Mouse (Mus musculus) hindbrain, embryonic 12.5 days (tissue): ENCODE measurements around the gene Acot12. TPM values are rescaled to one million over a fixed set of nuclear protein-coding genes. Genes with fewer than 3 reads are reported as not detected.
A peak's percentile ranks its signal among the peaks of the same experiment; 100 is the strongest.
"Not testable (repeated sequence)": the region's sequence is repeated elsewhere in the genome, so short reads cannot be mapped to it uniquely, and the experiment has no call there.

Experiments used
- ATAC-seq: fragments of 200-750 bp; cut with Nextera tagmentation; 2 replicates; pipeline ENCODE4 v1.8.0; 2017; ENCODE audit warnings: moderate TSS enrichment; ENCODE audit not compliant: low FRiP score
- H3K27ac ChIP-seq: fragments of 300-500 bp; sonication (generic); 2 replicates; pipeline ENCODE4 v1.5.1; 2016; ENCODE audit warnings: mild to moderate bottlenecking
- H3K27me3 ChIP-seq: fragments of 300-500 bp; sonication (generic); 2 replicates; pipeline ENCODE4 v1.6.1; 2016; ENCODE audit warnings: mild to moderate bottlenecking
- H3K36me3 ChIP-seq: fragments of 300-500 bp; sonication (generic); 2 replicates; pipeline ENCODE4 v1.6.1; 2016; ENCODE audit warnings: mild to moderate bottlenecking
- H3K4me1 ChIP-seq: fragments of 300-500 bp; sonication (generic); 2 replicates; pipeline ENCODE4 v1.6.1; 2016
- H3K4me2 ChIP-seq: fragments of 300-500 bp; sonication (generic); replicated peaks from 2 replicates; pipeline ENCODE4 v1.6.1; 2016; ENCODE audit warnings: mild to moderate bottlenecking
- H3K4me3 ChIP-seq: fragments of 300-500 bp; sonication (generic); 2 replicates; pipeline ENCODE4 v1.5.1; 2016; ENCODE audit warnings: mild to moderate bottlenecking
- H3K9ac ChIP-seq: fragments of 300-500 bp; sonication (generic); 2 replicates; pipeline ENCODE4 v1.6.1; 2016; ENCODE audit warnings: mild to moderate bottlenecking, moderate library complexity
- H3K9me3 ChIP-seq: fragments of 300-500 bp; sonication (generic); replicated peaks from 2 replicates; pipeline ENCODE4 v1.6.1; 2016; ENCODE audit warnings: mild to moderate bottlenecking
- WGBS: fragments of 180-500 bp; shearing (Covaris S2); methylation state at CpG from one replicate; pipeline ENCODE4 v1.1.7; 2016; 5-methylcytosine and 5-hydroxymethylcytosine counted together
- polyA plus RNA-seq: library from polyadenylated mRNA; unstranded; fragments of >200 nt; fragmentation: Nextera tagmentation; extraction: Ambion mirVana; gene quantifications from 2 replicates; pipeline ENCODE4 v1.2.1, GENCODE M21; 2016

Gene Acot12
- polyA plus RNA-seq, 1 experiment from 2014 or later, result not detected

DNA sequence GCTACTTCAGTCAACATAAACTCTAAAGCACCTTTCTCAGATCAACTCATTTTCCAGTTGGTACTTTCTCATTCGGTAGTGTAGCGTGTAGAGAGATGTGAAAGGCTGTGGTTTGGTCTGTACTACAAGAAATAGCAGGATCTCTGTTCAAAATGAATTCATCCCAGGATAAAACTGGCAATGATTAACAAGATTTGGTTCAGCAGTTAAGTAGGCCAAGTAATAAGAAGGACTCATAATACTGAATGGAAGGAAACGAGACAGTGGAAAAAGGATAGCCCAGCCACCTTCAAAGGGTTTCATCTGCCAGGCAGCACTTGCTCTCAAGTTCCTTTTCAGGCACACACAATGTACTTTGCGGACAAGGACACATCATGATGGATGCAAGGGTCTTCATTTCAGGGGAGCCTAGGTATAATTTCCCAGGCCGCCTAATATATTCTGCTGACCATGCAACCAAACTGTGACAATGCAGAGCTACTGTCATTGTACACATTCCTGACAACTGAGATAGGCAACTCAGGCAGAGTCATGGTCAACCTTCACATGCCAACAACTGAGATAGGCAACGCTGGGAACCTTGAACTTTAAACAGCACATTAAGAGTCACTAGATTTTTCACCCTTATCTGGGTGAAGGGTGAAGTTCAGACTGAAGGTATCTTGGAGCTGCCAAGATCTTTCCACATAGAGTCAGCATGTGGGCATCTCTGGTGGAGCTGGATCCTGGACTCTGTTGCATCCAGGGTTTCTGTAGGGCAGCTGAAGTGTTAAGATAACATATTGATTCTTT lies 20.5 kb downstream of the Acot12 start:
- WGBS, result 95% methylated on average over 6 of the region's 6 CpGs

DNA sequence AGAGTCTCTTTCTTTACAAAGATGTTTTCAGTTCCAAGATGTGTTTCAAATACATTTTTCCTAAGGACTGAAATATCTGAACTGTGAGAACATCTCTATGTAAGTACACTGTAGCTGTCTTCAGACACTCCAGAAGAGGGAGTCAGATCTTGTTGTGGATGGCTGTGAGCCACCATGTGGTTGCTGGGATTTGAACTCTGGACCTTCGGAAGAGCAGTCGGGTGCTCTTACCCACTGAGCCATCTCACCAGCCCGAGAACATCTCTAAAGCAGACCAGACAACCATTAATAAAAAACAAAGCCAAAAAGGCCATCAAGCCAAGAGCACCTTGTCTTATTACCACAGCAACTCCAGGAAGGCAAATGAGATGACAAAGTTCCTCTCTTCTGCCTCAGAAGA lies 22.3 kb downstream of the Acot12 start:
- H3K4me2 ChIP-seq, H3K4me3 ChIP-seq, H3K27me3 ChIP-seq, H3K36me3 ChIP-seq, H3K9ac ChIP-seq, ATAC-seq, H3K9me3 ChIP-seq, H3K4me1 ChIP-seq, H3K27ac ChIP-seq: not testable (repeated sequence)
- WGBS, result 92% methylated on average over 3 of the region's 3 CpGs

More for the DNA sequence above, 20.5 kb downstream of the Acot12 start:
- Histone ChIP-seq H3K27ac (no peak overlapping the region), H3K4me2 (no peak overlapping the region), H3K4me3 (no peak overlapping the region), H3K9ac (no peak overlapping the region), H3K4me1 (no peaks in the 10 kb centered on the region), H3K36me3 (no peaks in the 10 kb centered on the region), H3K9me3 (no peaks in the 10 kb centered on the region), H3K27me3 (no peaks in the 10 kb centered on the region)
- no peak for ATAC-seq

DNA sequence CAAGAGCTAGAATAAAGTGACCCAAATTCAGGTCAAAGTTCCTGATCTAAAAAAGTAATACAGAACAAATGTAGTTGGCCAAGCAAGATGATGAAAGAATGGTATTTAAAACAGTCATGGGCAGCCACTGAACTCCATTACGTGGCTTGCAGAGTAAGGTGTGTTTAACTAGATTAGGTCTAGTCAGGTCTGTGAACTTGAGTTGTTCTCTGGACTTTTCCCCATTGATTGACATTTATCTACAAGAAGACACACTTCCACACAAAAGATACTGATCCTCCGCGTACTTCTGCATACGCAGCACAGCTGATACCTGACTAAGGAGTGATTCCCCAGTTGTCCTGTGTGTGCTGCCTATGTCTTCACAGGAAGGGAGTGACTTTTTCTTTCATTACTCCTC lies 24.3 kb downstream of the Acot12 start:
- no peak for ATAC-seq
- WGBS, result 97% methylated on average over 4 of the region's 4 CpGs
- Histone ChIP-seq H3K4me2 (no peak overlapping the region), H3K9ac (no peak overlapping the region), H3K4me3 (no peak overlapping the region), H3K27me3 (no peaks in the 10 kb centered on the region), H3K9me3 (no peaks in the 10 kb centered on the region), H3K27ac (no peak overlapping the region), H3K36me3 (no peaks in the 10 kb centered on the region), H3K4me1 (no peaks in the 10 kb centered on the region)

DNA sequence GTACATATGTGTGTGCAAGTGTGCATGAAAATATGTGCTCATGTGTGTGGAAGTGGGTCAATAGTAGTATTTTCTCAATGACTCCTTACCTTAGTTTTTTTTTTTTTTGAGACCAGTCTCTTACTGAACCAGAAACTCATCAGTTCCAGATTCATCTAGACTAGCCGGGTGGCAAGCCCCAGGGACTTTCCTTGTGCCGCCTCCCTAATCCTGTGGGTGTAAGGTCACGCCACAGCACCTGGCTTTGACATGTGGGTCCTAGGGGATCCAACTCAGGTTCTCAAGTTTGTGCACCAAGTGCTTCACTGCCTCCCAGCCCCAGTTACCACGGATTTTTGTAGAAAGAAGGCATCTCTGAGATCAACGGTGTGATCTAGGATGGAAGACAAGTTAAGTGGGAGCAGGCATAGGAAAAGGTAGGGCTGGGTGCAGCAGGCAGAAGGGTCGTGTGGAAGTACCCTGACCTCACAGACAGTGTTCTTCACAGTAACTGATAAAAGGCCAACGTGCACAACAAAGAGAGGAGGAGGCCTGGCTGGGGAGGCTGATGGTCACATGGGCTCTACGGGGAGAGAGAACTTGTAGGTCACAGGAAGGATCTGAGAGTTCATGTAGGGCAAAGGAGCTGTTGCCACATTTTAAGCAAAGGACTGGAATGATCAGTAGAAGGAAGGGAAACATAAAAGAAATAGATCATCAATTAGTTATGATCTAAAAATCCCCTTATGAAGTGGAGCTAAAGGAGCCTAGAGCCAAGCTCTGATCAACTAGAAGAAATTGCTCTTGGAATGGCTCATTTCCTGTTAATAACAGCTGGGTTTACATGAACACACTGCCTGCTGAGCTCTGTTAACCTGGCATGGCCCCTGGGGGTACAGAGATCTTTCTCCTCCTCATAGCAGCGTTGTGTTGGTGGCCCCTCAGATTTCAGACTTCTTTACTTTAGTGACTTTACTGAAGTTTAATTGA lies 27.7 kb downstream of the Acot12 start:
- Histone ChIP-seq H3K4me2 (no peak overlapping the region), H3K27ac (no peak overlapping the region), H3K36me3 (no peaks in the 10 kb centered on the region), H3K9me3 (no peaks in the 10 kb centered on the region), H3K27me3 (no peaks in the 10 kb centered on the region), H3K4me1 (no peaks in the 10 kb centered on the region), H3K9ac (no peak overlapping the region), H3K4me3 (no peak overlapping the region)
- no peak for ATAC-seq
- WGBS, result 74% methylated on average over 9 of the region's 9 CpGs

DNA sequence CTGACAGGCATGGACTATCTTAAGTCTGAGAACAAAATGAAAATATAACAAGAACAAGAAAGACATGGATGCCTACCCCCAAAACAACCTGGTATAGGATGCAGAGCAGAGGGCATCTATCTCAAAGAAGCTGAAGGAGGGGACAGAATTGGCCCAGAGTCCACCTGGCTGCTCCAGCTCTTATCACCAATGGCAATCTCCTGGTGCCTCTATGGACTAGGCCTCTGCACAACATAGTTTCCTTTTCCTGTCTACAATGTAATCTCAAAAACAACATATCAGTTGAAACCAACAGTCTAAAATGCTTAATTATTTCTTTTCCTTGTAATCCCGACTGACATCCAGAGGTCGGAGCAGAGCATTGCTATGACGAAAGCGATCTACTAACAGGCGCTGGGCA lies 36.8 kb downstream of the Acot12 start:
- Histone ChIP-seq H3K27me3 (no peaks in the 10 kb centered on the region), H3K4me1 (no peaks in the 10 kb centered on the region), H3K4me2 (no peak overlapping the region), H3K9ac (no peak overlapping the region), H3K4me3 (no peak overlapping the region), H3K9me3 (no peaks in the 10 kb centered on the region), H3K36me3 (no peaks in the 10 kb centered on the region), H3K27ac (no peak overlapping the region)
- no peak for ATAC-seq
- 95% methylated on average over 5 of the region's 5 CpGs for WGBS

DNA sequence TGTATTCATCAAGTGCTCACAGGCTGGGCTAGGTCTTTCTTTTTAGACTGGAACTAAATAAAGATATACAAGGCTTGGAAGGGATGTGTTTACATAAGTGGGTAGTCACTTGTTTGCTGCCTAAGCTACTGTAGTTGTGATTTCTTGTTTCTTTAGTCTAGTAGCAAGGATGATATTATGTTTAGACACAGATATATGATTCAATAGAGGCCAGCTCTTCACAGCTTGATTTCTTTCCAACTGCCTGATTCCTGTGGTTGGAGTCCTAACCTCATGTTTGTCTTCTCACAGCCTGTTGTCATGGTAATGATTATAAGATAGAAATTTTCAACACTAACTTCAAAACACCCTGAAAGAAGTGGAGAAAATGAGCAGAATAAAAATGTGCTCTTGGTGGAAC lies 38.6 kb downstream of the Acot12 start:
- Histone ChIP-seq H3K4me2 (no peak overlapping the region), H3K9me3 (no peaks in the 10 kb centered on the region), H3K27me3 (no peaks in the 10 kb centered on the region), H3K4me1 (no peaks in the 10 kb centered on the region), H3K9ac (no peak overlapping the region), H3K27ac (no peak overlapping the region), H3K36me3 (no peaks in the 10 kb centered on the region), H3K4me3 (no peak overlapping the region)
- ATAC-seq, result no peak

DNA sequence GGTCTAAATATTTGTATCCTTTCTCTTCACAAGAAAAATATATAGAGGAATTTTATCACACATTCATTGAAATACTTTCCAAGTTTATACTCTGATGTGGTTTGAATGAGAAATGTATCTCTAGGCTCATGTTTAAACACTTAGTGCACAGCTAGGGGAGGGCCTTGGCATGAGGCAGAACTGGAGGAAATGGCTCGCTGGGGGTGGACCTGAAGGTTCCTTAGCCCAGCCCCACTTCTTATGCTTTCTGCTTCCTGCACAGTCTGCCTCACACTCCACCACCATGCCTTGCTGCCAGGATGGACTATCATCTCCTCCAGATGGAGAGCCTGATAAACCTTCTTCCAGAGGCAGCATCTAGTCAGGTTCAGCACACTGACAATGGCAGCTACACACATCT lies 50.7 kb downstream of the Acot12 start:
- 95% methylated on average over 1 of the region's 1 CpGs for WGBS
- ATAC-seq, result no peak

DNA sequence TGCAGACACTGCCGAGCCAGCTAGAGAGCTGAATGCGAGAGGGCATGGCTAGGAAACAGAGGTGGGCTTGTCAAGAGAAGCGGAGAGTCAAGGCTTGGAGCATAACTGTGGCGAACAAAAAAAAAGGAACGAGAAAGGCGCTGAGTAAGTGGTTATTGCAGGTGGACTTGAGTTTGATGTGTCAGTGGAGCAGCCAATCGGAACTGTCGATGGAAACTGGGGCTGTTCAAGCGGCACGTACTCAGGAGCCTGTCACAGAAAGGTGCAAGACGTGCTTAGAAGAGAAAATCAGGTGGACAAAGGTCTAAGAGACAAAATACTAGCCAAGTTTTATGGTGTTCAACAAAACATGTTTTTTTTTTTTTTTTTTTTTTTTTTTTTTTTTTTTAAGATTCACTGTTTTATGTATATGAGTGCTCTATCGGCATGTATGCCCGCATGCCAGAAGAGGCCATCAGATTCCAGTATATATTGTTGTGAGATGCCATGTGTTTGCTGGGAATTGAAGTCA lies 53.7 kb downstream of the Acot12 start:
- Histone ChIP-seq H3K36me3 (peaks cover 53% of the 10 kb centered on the region), H3K27me3 (no peaks in the 10 kb centered on the region), H3K4me3 (no peak overlapping the region), H3K4me1 (no peaks in the 10 kb centered on the region), H3K27ac (no peak overlapping the region), H3K4me2 (no peak overlapping the region), H3K9me3 (no peaks in the 10 kb centered on the region), H3K9ac (no peak overlapping the region)
- 95% methylated on average over 13 of the region's 13 CpGs for WGBS
- no peak for ATAC-seq

More for the DNA sequence above, 50.7 kb downstream of the Acot12 start:
- no peaks in the 10 kb centered on the region for H3K9me3 ChIP-seq
- H3K36me3 ChIP-seq, result peaks cover 26% of the 10 kb centered on the region
- H3K9ac ChIP-seq, result no peak overlapping the region
- H3K27ac ChIP-seq, result no peak overlapping the region
- no peak overlapping the region for H3K4me3 ChIP-seq
- H3K4me2 ChIP-seq, result no peak overlapping the region
- H3K4me1 ChIP-seq, result no peaks in the 10 kb centered on the region
- H3K27me3 ChIP-seq, result no peaks in the 10 kb centered on the region

DNA sequence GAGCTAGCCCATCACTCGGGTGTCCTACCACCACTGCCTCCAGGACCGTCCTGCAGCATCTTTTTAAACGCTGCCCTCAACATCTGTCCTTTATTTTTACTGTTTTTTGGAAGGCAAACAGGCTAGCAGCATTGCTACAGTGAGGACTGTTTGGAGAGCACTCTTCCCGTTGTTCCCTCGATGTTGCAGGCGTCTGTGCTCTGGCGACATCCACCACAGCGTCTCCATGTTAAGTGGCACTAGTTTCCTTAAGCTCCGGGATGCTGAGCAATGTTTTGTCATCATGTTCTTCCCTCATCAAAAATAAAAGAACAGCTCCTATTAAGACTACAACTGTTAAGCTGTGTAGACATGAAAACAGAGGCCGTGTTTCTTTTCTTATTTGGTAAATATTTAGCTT lies 54.3 kb downstream of the Acot12 start:
- Histone ChIP-seq H3K9me3 (no peaks in the 10 kb centered on the region), H3K27ac (no peak overlapping the region), H3K4me1 (no peaks in the 10 kb centered on the region), H3K36me3 (peaks cover 59% of the 10 kb centered on the region), H3K9ac (no peak overlapping the region), H3K4me2 (no peak overlapping the region), H3K27me3 (no peaks in the 10 kb centered on the region), H3K4me3 (no peak overlapping the region)
- 93% methylated on average over 10 of the region's 10 CpGs for WGBS
- ATAC-seq, result no peak

DNA sequence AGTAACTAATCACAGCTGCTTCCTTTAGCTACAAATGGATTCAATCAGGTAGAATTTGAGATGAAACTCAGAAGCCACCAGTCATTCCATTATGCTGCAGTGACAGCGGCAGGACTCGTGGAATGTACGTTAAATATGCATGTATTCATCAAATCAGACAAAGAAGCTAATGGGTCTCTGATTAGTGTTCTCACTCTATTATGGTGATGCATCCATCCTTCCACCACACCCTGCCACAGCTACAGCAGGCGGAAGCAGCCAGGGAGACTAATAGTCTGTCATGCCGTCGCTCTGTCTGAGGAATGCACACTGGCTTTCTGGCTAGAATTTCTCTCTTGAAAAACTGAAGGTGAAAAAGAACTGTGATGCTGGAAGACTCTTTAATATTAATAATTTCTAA lies 54.7 kb downstream of the Acot12 start:
- Histone ChIP-seq H3K4me1 (no peaks in the 10 kb centered on the region), H3K9me3 (no peaks in the 10 kb centered on the region), H3K4me2 (no peak overlapping the region), H3K27ac (no peak overlapping the region), H3K9ac (no peak overlapping the region), H3K27me3 (no peaks in the 10 kb centered on the region), H3K4me3 (no peak overlapping the region), H3K36me3 (peaks cover 62% of the 10 kb centered on the region)
- WGBS, result 78% methylated on average over 6 of the region's 6 CpGs
- peak; percentile 50; the same call in 1 of the 2 replicates for ATAC-seq

DNA sequence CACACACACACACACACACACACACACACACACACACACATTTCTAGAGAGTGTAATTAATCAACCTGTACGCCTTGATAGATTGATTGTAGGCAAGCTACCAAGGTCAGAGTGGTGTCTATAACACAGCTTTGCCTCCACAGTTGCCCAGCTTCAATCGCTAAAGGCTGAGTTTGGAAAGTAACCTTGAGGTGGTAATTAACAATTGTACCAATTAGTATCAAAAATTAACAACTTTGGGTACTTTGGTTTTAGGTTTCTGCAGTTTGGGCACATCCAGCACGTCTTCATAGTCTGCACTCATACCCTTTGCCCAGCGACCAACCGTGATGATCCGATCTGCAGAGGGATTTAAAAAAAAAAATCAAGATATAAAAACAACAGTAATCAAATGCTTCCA lies 55.6 kb downstream of the Acot12 start:
- Histone ChIP-seq H3K4me1 (no peaks in the 10 kb centered on the region), H3K36me3 (peaks cover 70% of the 10 kb centered on the region), H3K4me2 (no peak overlapping the region), H3K9me3 (no peaks in the 10 kb centered on the region), H3K9ac (no peak overlapping the region), H3K4me3 (no peak overlapping the region), H3K27me3 (no peaks in the 10 kb centered on the region), H3K27ac (no peak overlapping the region)
- no peak for ATAC-seq
- 94% methylated on average over 6 of the region's 6 CpGs for WGBS

DNA sequence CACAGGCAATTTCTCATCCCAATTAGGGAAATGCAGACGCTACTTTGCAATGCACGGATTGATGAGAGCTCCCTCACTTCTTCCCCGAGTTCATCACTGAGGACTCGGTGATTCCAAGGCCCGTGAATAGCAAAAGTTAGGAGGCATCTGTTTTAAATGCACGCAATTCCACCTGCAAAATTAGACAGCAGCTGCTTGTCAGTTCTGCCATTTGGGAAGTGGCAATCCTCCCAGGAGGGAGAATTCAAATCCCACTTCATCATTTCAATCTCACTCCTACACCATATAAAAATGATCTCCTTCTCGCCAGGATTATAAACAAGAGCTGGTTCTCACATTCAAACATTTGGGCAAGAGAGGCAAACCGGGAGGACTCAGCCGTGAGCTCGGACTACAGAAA lies 56.1 kb downstream of the Acot12 start:
- Histone ChIP-seq H3K4me1 (no peaks in the 10 kb centered on the region), H3K27me3 (no peaks in the 10 kb centered on the region), H3K9me3 (no peaks in the 10 kb centered on the region), H3K27ac (no peak overlapping the region), H3K4me2 (no peak overlapping the region), H3K36me3 (peaks cover 71% of the 10 kb centered on the region), H3K4me3 (no peak overlapping the region), H3K9ac (no peak overlapping the region)
- WGBS, result 92% methylated on average over 10 of the region's 10 CpGs
- ATAC-seq, result no peak
